Mouse (Mus musculus) hematopoietic multipotent progenitor cell, adult 10-12 weeks (in vitro differentiated cells): Measurements from ENCODE around the gene Ccdc113. TPM values are rescaled to one million over a fixed set of nuclear protein-coding genes. Genes with fewer than 3 reads are reported as not detected.

Experiments used
- polyA plus RNA-seq: library from polyadenylated mRNA; stranded (reverse); fragments of >175 nt; gene quantifications from 2 replicates; pipeline ENCODE4 v1.2.3, GENCODE M21; 2012; ENCODE audit warnings: low replicate concordance

Ccdc113 gene
- polyA plus RNA-seq, result not detected in 2 replicates

GRCm38 (mm10) chr8:95533584-95534387 lies at the start of gene Ccdc113:
Gene Ccdc113 (plus strand): TSS chr8:95534085.

GRCm38 (mm10) chr8:95490006-95490405 lies 43.9 kb upstream of the Ccdc113 start, which contains the start of gene Csnk2a2:
Gene Csnk2a2 (minus strand): TSS chr8:95490039.

GRCm38 (mm10) chr8:95576240-95576639 lies 42.4 kb downstream of the Ccdc113 start, which contains the start of gene Prss54:
Gene Prss54 (minus strand): TSS chr8:95576340.

Other genes starting within 250 kb of the Ccdc113 start
- 0.23 and 0.76 TPM in 2 replicates for gene Cngb1, start 227.5 kb upstream of the Ccdc113 start, polyA plus RNA-seq
- not detected in 2 replicates for gene Tepp, start 223.5 kb upstream of the Ccdc113 start, polyA plus RNA-seq
- gene Zfp319, start 202.1 kb upstream of the Ccdc113 start, polyA plus RNA-seq, result 13.0 and 17.8 TPM in 2 replicates
- gene Usb1, start 201.8 kb upstream of the Ccdc113 start, polyA plus RNA-seq, result 20.3 and 25.0 TPM in 2 replicates
- gene Mmp15, start 181.8 kb upstream of the Ccdc113 start, polyA plus RNA-seq, result 0.40 and 0.63 TPM in 2 replicates
- gene Cfap20, start 99.2 kb upstream of the Ccdc113 start, polyA plus RNA-seq, result 13.2 and 31.0 TPM in 2 replicates
- gene Csnk2a2, start 44.0 kb upstream of the Ccdc113 start, polyA plus RNA-seq, result 7.8 and 25.5 TPM in 2 replicates
- not detected in 2 replicates for gene Prss54, start 42.3 kb downstream of the Ccdc113 start, polyA plus RNA-seq
- gene Gins3, start 99.4 kb downstream of the Ccdc113 start, polyA plus RNA-seq, result 4.1 and 10.8 TPM in 2 replicates
- gene Ndrg4, start 142.9 kb downstream of the Ccdc113 start, polyA plus RNA-seq, result 0.18 and 0.61 TPM in 2 replicates
- gene Setd6, start 181.8 kb downstream of the Ccdc113 start, polyA plus RNA-seq, result 7.2 and 12.3 TPM in 2 replicates